Mouse (Mus musculus) lung, postnatal 0 days (tissue): ENCODE data around the gene Cdca4. TPM values are rescaled to one million over a fixed set of nuclear protein-coding genes. Genes with fewer than 3 reads are reported as not detected.
A peak's percentile ranks its signal among the peaks of the same experiment; 100 is the strongest.

Experiments used
- ATAC-seq: fragments of 200-750 bp; cut with Nextera tagmentation; 2 replicates; pipeline ENCODE4 v1.8.0; 2017; ENCODE audit warnings: moderate library complexity
- DNase-seq: peaks from one replicate; pipeline ENCODE4 v3.0.0-alpha.2; 2016; ENCODE audit warnings: low spot score
- H3K27ac ChIP-seq: fragments of 300-500 bp; sonication (generic); 2 replicates; pipeline ENCODE4 v1.5.1; 2014; ENCODE audit warnings: antibody characterized with exemption, mild to moderate bottlenecking, low read length, mixed read lengths
- H3K27me3 ChIP-seq: fragments of 300-500 bp; sonication (generic); replicated peaks from 2 replicates; pipeline ENCODE4 v1.6.1; 2014; ENCODE audit warnings: low read length, mixed read lengths; ENCODE audit not compliant: insufficient read depth
- H3K36me3 ChIP-seq: fragments of 300-500 bp; sonication (generic); 2 replicates; pipeline ENCODE4 v1.6.1; 2014; ENCODE audit warnings: low read length, mixed read lengths; ENCODE audit not compliant: insufficient read depth
- H3K4me1 ChIP-seq: fragments of 300-500 bp; sonication (generic); 2 replicates; pipeline ENCODE4 v1.6.1; 2014; ENCODE audit warnings: antibody characterized with exemption, low read depth, low read length, mixed read lengths; ENCODE audit not compliant: insufficient read depth
- H3K4me2 ChIP-seq: fragments of 300-500 bp; sonication (generic); replicated peaks from 2 replicates; pipeline ENCODE4 v1.6.1; 2014; ENCODE audit warnings: low read depth, mild to moderate bottlenecking, low read length, moderate library complexity, mixed read lengths
- H3K4me3 ChIP-seq: fragments of 300-500 bp; sonication (generic); 2 replicates; pipeline ENCODE4 v1.5.1; 2014; ENCODE audit warnings: low read depth, low read length
- H3K9ac ChIP-seq: fragments of 300-500 bp; sonication (generic); replicated peaks from 2 replicates; pipeline ENCODE4 v1.6.1; 2014; ENCODE audit warnings: low read depth, mild to moderate bottlenecking
- H3K9me3 ChIP-seq: fragments of 300-500 bp; sonication (generic); 2 replicates; pipeline ENCODE4 v1.6.1; 2016; ENCODE audit warnings: low read length, mixed read lengths
- CTCF ChIP-seq: IDR thresholded peaks from 2 replicates; pipeline ENCODE4 v1.5.1; 2016; ENCODE audit warnings: antibody characterized with exemption, mild to moderate bottlenecking
- EP300 ChIP-seq: IDR thresholded peaks from 2 replicates; pipeline ENCODE4 v1.6.1; 2016; ENCODE audit warnings: antibody characterized with exemption, mild to moderate bottlenecking, control low read depth
- WGBS: fragments of 180-500 bp; shearing (Covaris S2); extraction: QIAGEN DNeasy Blood & Tissue Kit; methylation state at CpG from one replicate; pipeline ENCODE4 v1.1.7; 2014; 5-methylcytosine and 5-hydroxymethylcytosine counted together
- polyA plus RNA-seq: library from polyadenylated mRNA; unstranded; fragments of >200 nt; fragmentation: Nextera tagmentation; extraction: Ambion mirVana; gene quantifications from 2 replicates; pipeline ENCODE4 v1.2.1, GENCODE M21; 2015

Cdca4 gene
- polyA plus RNA-seq, 1 experiment from 2014 or later: 28.1 TPM

- ATAC-seq: no peak
- TF ChIP-seq CTCF (no peak), EP300 (no peak)
- no peak overlapping the region for H3K9ac ChIP-seq
- peaks cover 10% of the 10 kb centered on the region; the same call in 1 of the 2 replicates for H3K27me3 ChIP-seq
- no peak overlapping the region for H3K4me3 ChIP-seq
- peaks cover 12% of the 10 kb centered on the region; the same call in 1 of the 2 replicates for H3K4me1 ChIP-seq
- no peak for DNase-seq
- H3K4me2 ChIP-seq: no peak overlapping the region
- H3K9me3 ChIP-seq: no peaks in the 10 kb centered on the region
- H3K27ac ChIP-seq: no peak overlapping the region
- WGBS: 62% methylated on average over 6 of the region's 6 CpGs
- H3K36me3 ChIP-seq: no peaks in the 10 kb centered on the region
Measured at GRCm38 (mm10) chr12:112806044-112806443, 23.2 kb downstream of the Cdca4 start.

- no peak for TF ChIP-seq EP300
- no peak for TF ChIP-seq CTCF
- ATAC-seq: no peak
- Histone ChIP-seq H3K9ac (no peak overlapping the region), H3K27me3 (peaks cover 15% of the 10 kb centered on the region; the same call in 1 of the 2 replicates), H3K4me1 (peaks cover 12% of the 10 kb centered on the region; the same call in 1 of the 2 replicates), H3K4me2 (no peak overlapping the region), H3K27ac (no peak overlapping the region), H3K4me3 (no peak overlapping the region), H3K9me3 (no peaks in the 10 kb centered on the region), H3K36me3 (no peaks in the 10 kb centered on the region)
- 41% methylated on average over 13 of the region's 13 CpGs for WGBS
- no peak for DNase-seq
Measured at GRCm38 (mm10) chr12:112804046-112804445, 25.2 kb downstream of the Cdca4 start.

- Histone ChIP-seq H3K9ac (no peak overlapping the region), H3K27me3 (peaks cover 15% of the 10 kb centered on the region; the same call in 1 of the 2 replicates), H3K4me1 (peaks cover 9% of the 10 kb centered on the region; the same call in 1 of the 2 replicates), H3K4me2 (peak overlapping the region; percentile 84; the same call in 1 of the 2 replicates), H3K27ac (no peak overlapping the region), H3K36me3 (no peaks in the 10 kb centered on the region), H3K4me3 (no peak overlapping the region), H3K9me3 (no peaks in the 10 kb centered on the region)
- ATAC-seq: no peak
- 25% methylated on average over 3 of the region's 3 CpGs for WGBS
- TF ChIP-seq EP300 (no peak), CTCF (no peak)
- DNase-seq: no peak
Measured at GRCm38 (mm10) chr12:112802917-112803316, 26.3 kb downstream of the Cdca4 start.

- DNase-seq: peak; percentile 35
- ATAC-seq: peak; percentile 34
Measured at GRCm38 (mm10) chr12:112801864-112802846, 27.1 kb downstream of the Cdca4 start, which contains the start of gene Ahnak2. Gene Ahnak2, minus strand, starts transcription at chr12:112802657.

GRCm38 (mm10) chr12:112800476-112800875, 28.7 kb downstream of the Cdca4 start:
- no peak overlapping the region for H3K9ac ChIP-seq

More at GRCm38 (mm10) chr12:112801864-112802846, 27.1 kb downstream of the Cdca4 start, which contains the start of gene Ahnak2:
- Histone ChIP-seq H3K4me1 (peaks cover 14% of the 10 kb centered on the region; the same call in 1 of the 2 replicates), H3K4me3 (peak within 1 kb of the TSS; percentile 35), H3K4me2 (peak within 1 kb of the TSS; percentile 84), H3K27ac (no peak within 1 kb of the TSS), H3K9ac (0 out of 2 replicates have a peak within 1 kb of the TSS, but pooled peaks have one; percentile 5), H3K9me3 (no peaks in the 10 kb centered on the region), H3K27me3 (peaks cover 15% of the 10 kb centered on the region; the same call in 1 of the 2 replicates), H3K36me3 (no peaks in the 10 kb centered on the region)
- no peak for TF ChIP-seq EP300
- TF ChIP-seq CTCF: no peak
- WGBS: 6% methylated on average over 42 of the region's 69 CpGs

More at GRCm38 (mm10) chr12:112800476-112800875, 28.7 kb downstream of the Cdca4 start:
- H3K27me3 ChIP-seq: peaks cover 15% of the 10 kb centered on the region; the same call in 1 of the 2 replicates
- peak; percentile 16; the same call in 1 of the 2 replicates for ATAC-seq
- H3K9me3 ChIP-seq: no peaks in the 10 kb centered on the region
- no peak overlapping the region for H3K4me3 ChIP-seq
- H3K27ac ChIP-seq: no peak overlapping the region
- peaks cover 28% of the 10 kb centered on the region; the same call in 1 of the 2 replicates for H3K4me1 ChIP-seq
- no peak overlapping the region for H3K4me2 ChIP-seq
- H3K36me3 ChIP-seq: no peaks in the 10 kb centered on the region
- WGBS: 4% methylated on average over 4 of the region's 4 CpGs
- DNase-seq: peak; percentile 70
- TF ChIP-seq CTCF (peak; percentile 89), EP300 (no peak)
